Mouse (Mus musculus): ENCODE data around the gene Samd4b.

- TF ChIP-seq CTCF (IDR thresholded peaks at IDR 0.05; ENCODE audit: low read depth, low read length) (no peak), POLR2AphosphoS5 (IDR thresholded peaks at IDR 0.05; ENCODE audit: insufficient replicate concordance, low read depth, low read length) (no peak)
Observed at GRCm38 (mm10) chr7:28438771-28439170, 159.2 kb downstream of the Samd4b start.
